In the genomic region with DNA sequence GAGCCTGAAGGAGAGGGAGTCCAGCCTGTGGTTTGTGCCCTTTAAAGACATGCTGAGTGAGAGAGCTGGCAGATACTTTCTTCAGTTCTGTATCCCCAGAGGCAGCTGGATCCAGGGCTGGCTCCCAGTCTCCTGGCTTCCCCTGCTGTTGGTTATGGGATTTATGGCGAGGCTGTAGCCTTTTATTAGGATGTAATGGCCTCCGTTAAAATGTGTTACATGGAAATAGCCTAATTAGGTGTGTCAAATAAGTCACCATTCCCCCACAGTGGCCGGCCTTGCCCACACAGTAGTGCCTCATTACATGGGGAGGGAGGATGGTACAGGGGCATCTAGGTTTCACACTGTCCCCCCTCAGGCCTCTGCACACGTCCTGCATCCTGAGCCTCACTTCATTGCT, we compare ENCODE assay signal across 14 mouse cellular contexts.
"Had no signal": no experiment of that assay in that cellular context is flagged by ENCODE, and none has a peak within 500 bp of the region (broad histone marks: within the 10 kb centered on the region; RNA-seq: fewer than 3 reads in every experiment).

No protein-coding gene starts in this region.

- H3K9me3 ChIP-seq: neural tube, embryonic 12.5 days; neural tube, embryonic 13.5 days; stomach, embryonic 15.5 days had no signal

- H3K9ac ChIP-seq: neural tube, embryonic 12.5 days; neural tube, embryonic 13.5 days; stomach, embryonic 15.5 days had no signal

- H3K36me3 ChIP-seq: neural tube, embryonic 12.5 days; neural tube, embryonic 13.5 days; stomach, embryonic 15.5 days had no signal

- H3K4me3 ChIP-seq: neural tube, embryonic 12.5 days; neural tube, embryonic 13.5 days; stomach, embryonic 15.5 days had no signal

- H3K4me1 ChIP-seq: neural tube, embryonic 12.5 days; stomach, embryonic 15.5 days had no signal

- H3K4me2 ChIP-seq: neural tube, embryonic 12.5 days; neural tube, embryonic 13.5 days; stomach, embryonic 15.5 days had no signal

- H3K27ac ChIP-seq: neural tube, embryonic 12.5 days; neural tube, embryonic 13.5 days; stomach, embryonic 15.5 days; stomach, postnatal 0 days had no signal

- DNase-seq: retina, postnatal 1 day; right cerebral cortex, adult 18-20 months; right cerebral cortex, postnatal 14 days; right cerebral cortex, postnatal 4 days; spleen, adult 18-20 months; thymus, adult 18-20 months; thymus, adult 2 months; thymus, postnatal 14 days; thymus, postnatal 25 days; thymus, postnatal 36 days had no signal

- H3K27me3 ChIP-seq: neural tube, embryonic 12.5 days; stomach, embryonic 15.5 days had no signal
